Mouse (Mus musculus) limb, embryonic 12.5 days (tissue): ENCODE data around the gene Dlgap3. TPM values are rescaled to one million over a fixed set of nuclear protein-coding genes. Genes with fewer than 3 reads are reported as not detected.

Experiments used
- ATAC-seq: fragments of 200-750 bp; cut with Nextera tagmentation; 2 replicates; pipeline ENCODE4 v1.8.0; 2017; ENCODE audit warnings: low read depth, moderate TSS enrichment; ENCODE audit not compliant: insufficient number of reproducible peaks, insufficient read depth, low FRiP score, low TSS enrichment
- H3K27ac ChIP-seq: fragments of 300-500 bp; sonication (generic); 2 replicates; pipeline ENCODE4 v1.5.1; 2016; ENCODE audit warnings: mild to moderate bottlenecking, moderate library complexity
- H3K27me3 ChIP-seq: fragments of 300-500 bp; sonication (generic); 2 replicates; pipeline ENCODE4 v1.6.1; 2016; ENCODE audit warnings: mild to moderate bottlenecking, moderate library complexity
- H3K36me3 ChIP-seq: fragments of 300-500 bp; sonication (generic); 2 replicates; pipeline ENCODE4 v1.6.1; 2016; ENCODE audit warnings: mild to moderate bottlenecking, moderate library complexity
- H3K4me1 ChIP-seq: fragments of 300-500 bp; sonication (generic); replicated peaks from 2 replicates; pipeline ENCODE4 v1.6.1; 2016
- H3K4me2 ChIP-seq: fragments of 300-500 bp; sonication (generic); 2 replicates; pipeline ENCODE4 v1.6.1; 2016; ENCODE audit warnings: mild to moderate bottlenecking, moderate library complexity
- H3K4me3 ChIP-seq: fragments of 300-500 bp; sonication (generic); replicated peaks from 2 replicates; pipeline ENCODE4 v1.5.1; 2016; ENCODE audit warnings: mild to moderate bottlenecking
- H3K9ac ChIP-seq: fragments of 300-500 bp; sonication (generic); replicated peaks from 2 replicates; pipeline ENCODE4 v1.6.1; 2016; ENCODE audit warnings: mild to moderate bottlenecking, moderate library complexity
- H3K9me3 ChIP-seq: fragments of 300-500 bp; sonication (generic); 2 replicates; pipeline ENCODE4 v1.6.1; 2016; ENCODE audit warnings: mild to moderate bottlenecking, moderate library complexity
- WGBS: fragments of 180-500 bp; shearing (Covaris S2); methylation state at CpG from one replicate; pipeline ENCODE4 v1.1.7; 2016; 5-methylcytosine and 5-hydroxymethylcytosine counted together
- polyA plus RNA-seq: library from polyadenylated mRNA; unstranded; fragments of >200 nt; fragmentation: Nextera tagmentation; extraction: Ambion mirVana; gene quantifications from 2 replicates; pipeline ENCODE4 v1.2.1, GENCODE M21; 2016

Dlgap3 gene
- polyA plus RNA-seq, 1 experiment from 2014 or later = 0.31 TPM

DNA sequence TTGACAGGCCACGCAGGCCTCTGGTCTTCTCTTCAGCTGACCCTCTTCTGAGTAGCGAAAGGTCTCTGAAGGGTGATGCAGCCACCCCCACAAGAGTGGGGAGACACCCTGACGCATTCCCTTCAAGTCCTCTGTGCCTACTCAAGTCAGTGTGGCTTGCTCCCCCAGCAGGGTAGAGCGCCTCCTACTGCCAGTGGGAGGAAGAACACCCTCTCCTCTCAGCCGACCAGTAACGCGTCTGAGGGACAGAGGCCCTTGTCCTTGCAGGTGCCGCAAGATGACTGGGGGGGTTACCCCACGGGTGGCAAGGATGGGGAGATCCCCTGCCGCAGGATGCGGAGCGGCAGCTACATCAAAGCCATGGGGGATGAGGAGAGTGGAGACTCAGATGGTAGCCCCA is 30.4 kb downstream of the Dlgap3 start:
- no peak for ATAC-seq
- H3K36me3 ChIP-seq = no peaks in the 10 kb centered on the region
- no peak overlapping the region for H3K27ac ChIP-seq
- H3K4me2 ChIP-seq = no peak overlapping the region
- H3K27me3 ChIP-seq = peaks cover 28% of the 10 kb centered on the region
- H3K9me3 ChIP-seq = no peaks in the 10 kb centered on the region
- peaks cover 11% of the 10 kb centered on the region; the same call in 1 of the 2 replicates for H3K4me1 ChIP-seq
- 61% methylated on average over 12 of the region's 12 CpGs for WGBS
- no peak overlapping the region for H3K4me3 ChIP-seq
- H3K9ac ChIP-seq = no peak overlapping the region

DNA sequence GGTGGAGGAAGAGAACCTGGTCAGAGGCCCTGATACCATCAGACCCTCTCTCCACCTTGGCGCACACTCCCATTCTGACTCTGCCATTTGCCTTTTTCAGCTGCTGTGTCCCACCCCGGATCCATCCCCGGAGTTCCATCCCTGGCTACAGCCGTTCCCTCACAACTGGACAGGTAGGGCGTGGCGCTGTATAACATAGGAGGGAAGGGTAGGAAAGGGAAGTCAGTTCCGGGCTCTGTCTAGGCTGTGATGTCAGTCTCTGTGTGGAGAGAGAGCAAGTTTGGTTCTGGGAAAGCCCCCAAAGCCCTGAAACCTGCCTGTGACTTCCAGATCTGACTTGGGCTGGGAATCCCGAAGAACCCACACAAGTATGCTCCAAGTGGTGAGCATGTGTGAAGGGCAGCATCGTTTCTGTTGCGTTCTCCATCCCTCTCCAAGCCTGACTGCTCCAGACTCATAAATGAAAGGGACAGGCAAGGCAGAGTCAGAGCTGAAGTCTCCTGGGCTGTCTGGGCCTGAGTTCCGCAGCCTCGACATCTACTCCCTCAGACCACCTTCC is 31.2 kb downstream of the Dlgap3 start:
- peaks cover 28% of the 10 kb centered on the region for H3K27me3 ChIP-seq
- H3K9me3 ChIP-seq = no peaks in the 10 kb centered on the region
- no peak for ATAC-seq
- H3K27ac ChIP-seq = no peak overlapping the region
- H3K4me3 ChIP-seq = no peak overlapping the region
- H3K9ac ChIP-seq = no peak overlapping the region
- no peaks in the 10 kb centered on the region for H3K36me3 ChIP-seq
- no peak overlapping the region for H3K4me2 ChIP-seq
- WGBS = 91% methylated on average over 12 of the region's 12 CpGs
- H3K4me1 ChIP-seq = peaks cover 11% of the 10 kb centered on the region; the same call in 1 of the 2 replicates

DNA sequence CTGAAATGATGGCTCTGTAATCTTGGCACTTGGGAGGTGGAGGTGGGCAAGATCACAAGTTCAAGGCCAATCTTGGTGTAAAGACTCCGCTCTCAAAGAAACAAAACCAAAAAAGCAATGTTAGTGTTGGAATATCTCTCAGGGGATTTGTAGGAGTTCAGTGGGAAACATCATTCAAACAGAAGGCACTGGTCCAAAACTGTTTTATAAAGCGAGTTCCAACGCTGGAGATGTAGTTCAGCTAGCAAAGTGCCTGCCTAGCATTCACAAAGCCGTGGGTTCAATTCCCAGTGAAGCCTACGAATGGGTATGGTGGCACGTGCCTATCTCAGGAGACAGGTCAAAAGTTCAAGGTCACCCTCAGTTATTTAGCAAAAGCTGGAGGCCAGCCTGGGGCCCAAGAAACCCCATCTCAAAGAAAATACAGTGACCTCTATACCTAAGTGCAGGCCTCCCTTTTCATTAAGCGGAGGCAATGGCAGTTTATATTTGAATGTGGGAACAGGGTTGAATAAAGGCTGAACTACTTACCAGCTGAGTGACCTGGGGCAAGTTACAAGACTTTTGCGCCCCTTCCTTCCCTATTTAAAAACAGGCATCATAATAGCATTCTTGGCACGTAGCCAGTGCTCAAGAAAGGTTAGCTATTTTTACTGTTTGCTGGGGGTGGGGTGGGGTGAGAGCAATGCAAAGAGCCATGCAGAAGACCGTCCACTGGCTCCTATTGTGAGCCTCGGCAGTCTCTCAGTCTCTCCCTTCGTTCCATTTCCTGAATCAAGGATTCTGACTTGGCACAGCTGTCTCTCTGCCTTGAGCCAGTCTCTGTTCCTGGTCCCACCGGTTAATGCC is 32.0 kb downstream of the Dlgap3 start:
- no peak overlapping the region for H3K4me2 ChIP-seq
- no peak overlapping the region for H3K4me3 ChIP-seq
- H3K9ac ChIP-seq = no peak overlapping the region
- H3K27me3 ChIP-seq = peaks cover 28% of the 10 kb centered on the region
- H3K27ac ChIP-seq = no peak overlapping the region
- ATAC-seq = 0 out of 2 replicates have a peak, but pooled peaks have one; percentile 37
- WGBS = 70% methylated on average over 13 of the region's 13 CpGs
- no peaks in the 10 kb centered on the region for H3K9me3 ChIP-seq
- H3K36me3 ChIP-seq = no peaks in the 10 kb centered on the region
- H3K4me1 ChIP-seq = peaks cover 11% of the 10 kb centered on the region; the same call in 1 of the 2 replicates

DNA sequence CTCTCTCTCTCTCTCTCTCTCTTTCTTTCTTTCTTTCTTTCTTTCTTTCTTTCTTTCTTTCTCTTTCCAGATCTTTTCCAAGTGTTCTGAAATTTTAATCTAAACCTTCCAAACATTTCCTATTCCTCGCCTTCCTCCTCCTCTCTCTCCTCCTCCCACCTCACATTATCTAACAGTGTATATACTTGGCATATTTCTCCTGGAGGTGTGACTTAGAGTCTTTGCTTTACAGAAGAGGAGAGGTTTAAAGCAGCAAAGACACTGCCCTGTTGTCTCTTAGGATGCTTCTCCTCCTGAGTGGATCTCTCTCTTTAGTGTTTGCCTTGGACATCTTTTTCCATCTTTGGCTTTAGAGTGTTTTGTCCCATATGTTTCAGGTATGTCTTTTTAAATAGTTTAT is 34.1 kb downstream of the Dlgap3 start:
- peaks cover 11% of the 10 kb centered on the region; the same call in 1 of the 2 replicates for H3K4me1 ChIP-seq
- no peaks in the 10 kb centered on the region for H3K9me3 ChIP-seq
- H3K4me3 ChIP-seq = no peak overlapping the region
- peaks cover 16% of the 10 kb centered on the region for H3K27me3 ChIP-seq
- ATAC-seq = no peak
- no peaks in the 10 kb centered on the region for H3K36me3 ChIP-seq
- H3K27ac ChIP-seq = no peak overlapping the region
- no peak overlapping the region for H3K9ac ChIP-seq
- 100% methylated on average over 1 of the region's 1 CpGs for WGBS
- no peak overlapping the region for H3K4me2 ChIP-seq

DNA sequence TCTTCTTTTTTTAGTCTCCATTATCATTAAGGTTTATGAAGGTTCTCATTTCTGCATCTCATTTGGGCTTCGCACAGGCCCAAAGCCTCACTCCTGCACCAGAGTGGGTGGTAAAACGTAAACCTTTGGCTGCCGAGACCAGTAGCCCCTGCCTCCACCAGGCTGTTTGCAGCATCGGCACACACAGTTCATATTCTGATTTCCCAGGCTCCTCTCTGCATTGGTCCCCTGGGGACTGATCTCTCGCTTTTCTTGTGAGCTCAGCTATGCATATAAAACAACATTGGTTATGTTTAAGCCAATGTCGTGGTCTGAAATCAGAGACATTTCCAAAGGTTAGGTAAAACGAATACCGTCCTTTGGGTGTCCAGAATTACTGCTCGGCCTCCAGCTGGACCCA is 42.3 kb downstream of the Dlgap3 start:
- WGBS = 70% methylated on average over 9 of the region's 9 CpGs
- ATAC-seq = no peak
- no peak overlapping the region for H3K9ac ChIP-seq
- peaks cover 48% of the 10 kb centered on the region for H3K27me3 ChIP-seq
- H3K27ac ChIP-seq = no peak overlapping the region
- H3K4me1 ChIP-seq = peaks cover 3% of the 10 kb centered on the region
- no peak overlapping the region for H3K4me3 ChIP-seq
- no peaks in the 10 kb centered on the region for H3K36me3 ChIP-seq
- H3K4me2 ChIP-seq = no peak overlapping the region
- no peaks in the 10 kb centered on the region for H3K9me3 ChIP-seq

DNA sequence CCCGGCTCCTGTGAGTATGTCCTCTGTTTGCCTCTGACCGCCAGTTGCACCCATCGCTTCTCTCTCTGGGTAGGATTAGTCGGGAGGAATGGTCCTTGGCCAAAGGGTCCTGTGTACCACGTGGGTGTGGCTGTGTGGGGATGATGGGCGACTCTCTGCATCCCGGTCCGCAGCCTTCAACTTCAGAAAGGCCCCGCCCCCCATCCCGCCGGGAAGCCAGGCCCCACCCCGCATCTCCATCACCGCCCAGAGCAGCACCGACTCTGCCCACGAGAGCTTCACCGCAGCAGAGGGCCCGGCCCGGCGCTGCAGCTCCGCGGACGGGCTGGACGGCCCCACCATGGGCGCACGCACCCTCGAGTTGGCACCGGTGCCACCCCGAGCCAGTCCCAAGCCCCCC is 45.5 kb downstream of the Dlgap3 start:
- no peak for ATAC-seq
- peaks cover 3% of the 10 kb centered on the region for H3K4me1 ChIP-seq
- 12% methylated on average over 28 of the region's 28 CpGs for WGBS
- peak overlapping the region; percentile 23 for H3K4me2 ChIP-seq
- peak overlapping the region; percentile 15; the same call in 1 of the 2 replicates for H3K4me3 ChIP-seq
- no peak overlapping the region for H3K27ac ChIP-seq
- no peaks in the 10 kb centered on the region for H3K9me3 ChIP-seq
- peaks cover 61% of the 10 kb centered on the region for H3K27me3 ChIP-seq
- no peak overlapping the region; the same call in 1 of the 2 replicates for H3K9ac ChIP-seq
- no peaks in the 10 kb centered on the region for H3K36me3 ChIP-seq

DNA sequence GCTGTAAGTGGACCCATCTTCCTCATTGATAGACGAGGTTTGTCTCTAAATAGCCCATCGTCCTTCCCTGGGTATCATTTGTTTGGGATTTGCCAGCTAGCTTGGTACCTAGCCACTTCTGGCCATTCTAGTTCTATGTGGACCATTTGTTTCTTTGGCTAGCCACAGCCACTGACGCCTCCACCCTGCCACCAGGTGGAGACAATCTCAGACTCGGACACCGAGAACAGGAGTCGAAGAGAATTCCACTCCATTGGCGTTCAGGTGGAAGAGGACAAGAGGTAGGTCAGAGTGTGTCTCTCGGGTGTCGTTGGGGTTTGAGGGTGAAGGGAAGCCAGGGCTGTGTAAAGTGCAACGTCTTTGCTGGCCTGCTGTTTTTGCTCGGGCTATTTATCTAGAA is 46.1 kb downstream of the Dlgap3 start:
- no peaks in the 10 kb centered on the region for H3K36me3 ChIP-seq
- no peaks in the 10 kb centered on the region for H3K9me3 ChIP-seq
- no peak overlapping the region for H3K4me3 ChIP-seq
- no peak overlapping the region for H3K4me2 ChIP-seq
- ATAC-seq = no peak
- no peak overlapping the region for H3K27ac ChIP-seq
- H3K9ac ChIP-seq = no peak overlapping the region
- peaks cover 3% of the 10 kb centered on the region for H3K4me1 ChIP-seq
- 54% methylated on average over 11 of the region's 11 CpGs for WGBS
- H3K27me3 ChIP-seq = peaks cover 61% of the 10 kb centered on the region

DNA sequence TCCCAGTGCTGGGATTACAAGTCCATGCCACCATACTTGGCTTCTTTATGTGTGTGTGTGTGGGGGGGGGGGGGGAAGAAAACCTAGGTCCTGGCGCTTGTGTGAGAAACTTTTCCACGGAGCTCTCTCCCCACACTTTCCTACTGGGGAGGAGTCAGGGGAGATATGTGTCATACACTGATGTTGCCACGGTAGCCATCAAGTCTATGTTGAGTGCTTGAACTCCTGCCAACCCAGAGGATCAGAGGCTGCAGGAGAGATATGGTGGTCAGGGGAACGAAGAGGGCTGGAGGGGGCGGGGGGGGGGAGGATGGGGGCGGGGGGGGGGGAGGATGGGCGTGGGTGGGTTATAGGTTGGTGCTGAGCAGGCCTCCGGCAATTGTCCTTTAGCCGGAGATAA is 46.8 kb downstream of the Dlgap3 start:
- ATAC-seq = no peak
- Histone ChIP-seq H3K4me3 (no peak overlapping the region), H3K9ac (no peak overlapping the region), H3K27me3 (peaks cover 61% of the 10 kb centered on the region), H3K4me1 (peaks cover 3% of the 10 kb centered on the region), H3K27ac (no peak overlapping the region), H3K9me3 (0 out of 2 replicates have a peak, but pooled peaks cover 4% of the 10 kb centered on the region), H3K36me3 (no peaks in the 10 kb centered on the region), H3K4me2 (no peak overlapping the region)
- WGBS = 75% methylated on average over 6 of the region's 9 CpGs

DNA sequence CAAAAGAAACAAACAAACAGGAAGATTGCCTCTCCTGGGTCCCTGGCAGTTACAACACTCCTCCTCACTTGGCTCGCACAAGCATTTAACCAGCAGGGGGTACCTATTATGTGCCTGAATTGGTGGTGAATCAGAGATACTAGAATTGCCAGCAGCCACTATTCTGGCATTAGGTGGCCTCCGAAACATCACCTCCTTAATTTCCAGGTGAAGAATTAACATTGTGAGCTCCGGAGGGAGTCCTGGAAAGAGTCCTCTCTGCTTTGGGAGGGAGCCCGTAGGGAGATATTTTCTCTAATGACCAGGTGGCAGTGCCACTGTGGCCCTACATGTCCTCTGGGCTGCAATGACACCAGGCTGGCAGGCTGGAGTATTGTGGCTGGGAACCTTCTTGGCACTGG is 47.2 kb downstream of the Dlgap3 start:
- no peak overlapping the region for H3K4me3 ChIP-seq
- 74% methylated on average over 4 of the region's 4 CpGs for WGBS
- H3K4me1 ChIP-seq = peaks cover 3% of the 10 kb centered on the region
- H3K27ac ChIP-seq = no peak overlapping the region
- H3K9me3 ChIP-seq = 0 out of 2 replicates have a peak, but pooled peaks cover 4% of the 10 kb centered on the region
- H3K4me2 ChIP-seq = no peak overlapping the region
- peaks cover 61% of the 10 kb centered on the region for H3K27me3 ChIP-seq
- H3K36me3 ChIP-seq = no peaks in the 10 kb centered on the region
- no peak for ATAC-seq
- no peak overlapping the region for H3K9ac ChIP-seq

DNA sequence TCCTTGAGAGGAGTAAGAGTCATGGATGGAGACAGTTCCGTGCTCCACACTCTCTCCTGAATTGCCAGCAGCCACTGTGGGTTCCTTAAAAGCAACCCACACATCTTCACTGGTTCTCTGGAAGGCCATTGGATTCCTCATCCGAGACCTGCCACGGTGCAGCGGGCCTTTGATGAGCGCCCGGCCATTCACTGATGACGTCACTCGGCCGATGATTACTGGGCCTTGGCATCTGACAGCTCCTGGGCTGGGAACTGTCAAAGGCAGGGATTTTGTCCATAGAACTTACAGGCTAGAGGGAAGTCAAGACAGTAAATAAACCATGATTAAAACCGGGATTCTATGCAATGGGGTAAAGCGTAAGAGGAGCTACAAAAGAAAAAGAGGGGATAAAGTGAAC is 48.0 kb downstream of the Dlgap3 start:
- Histone ChIP-seq H3K4me2 (no peak overlapping the region), H3K9me3 (0 out of 2 replicates have a peak, but pooled peaks cover 4% of the 10 kb centered on the region), H3K27ac (no peak overlapping the region), H3K4me1 (peaks cover 3% of the 10 kb centered on the region), H3K4me3 (no peak overlapping the region), H3K9ac (no peak overlapping the region), H3K27me3 (peaks cover 61% of the 10 kb centered on the region), H3K36me3 (no peaks in the 10 kb centered on the region)
- WGBS = 60% methylated on average over 11 of the region's 11 CpGs
- no peak for ATAC-seq

DNA sequence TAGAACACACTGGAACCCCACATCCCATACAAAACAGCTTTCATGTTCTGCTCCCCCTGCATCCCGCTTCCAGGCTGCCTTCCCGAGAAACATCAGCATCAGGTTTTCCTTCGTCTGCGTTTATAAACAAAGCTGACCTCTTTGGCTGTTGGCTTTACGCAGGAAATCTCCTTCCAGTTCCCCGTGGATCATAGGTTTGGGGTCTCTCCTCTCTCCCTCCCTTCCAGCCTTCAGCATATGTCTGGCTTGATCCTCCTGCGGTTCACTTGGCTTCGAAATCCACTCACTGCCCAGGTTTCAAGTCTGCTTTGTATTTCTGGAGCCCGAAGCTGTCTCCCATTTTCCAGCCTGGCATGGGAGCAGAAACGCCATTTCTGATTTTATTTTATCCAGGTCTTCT is 54.3 kb downstream of the Dlgap3 start:
- 0 out of 2 replicates have a peak, but pooled peaks cover 4% of the 10 kb centered on the region for H3K9me3 ChIP-seq
- peaks cover 7% of the 10 kb centered on the region for H3K4me1 ChIP-seq
- no peak overlapping the region for H3K27ac ChIP-seq
- peaks cover 66% of the 10 kb centered on the region for H3K27me3 ChIP-seq
- no peak overlapping the region for H3K4me3 ChIP-seq
- no peaks in the 10 kb centered on the region for H3K36me3 ChIP-seq
- 0 out of 2 replicates have a peak overlapping the region, but pooled peaks have one; percentile 4 for H3K4me2 ChIP-seq
- H3K9ac ChIP-seq = no peak overlapping the region
- no peak for ATAC-seq
- WGBS = 27% methylated on average over 10 of the region's 10 CpGs
